Mouse (Mus musculus) CH12.LX (cell line): ENCODE measurements around the gene Cadm2. TPM values are rescaled to one million over a fixed set of nuclear protein-coding genes. Genes with fewer than 3 reads are reported as not detected.

Experiments
- DNase-seq: peaks from one replicate; pipeline ENCODE4 v3.0.0-alpha.2; 2013; ENCODE audit errors: extremely low read depth
- H3K27ac ChIP-seq: 2 replicates; pipeline ENCODE4 v1.5.1; 2012; ENCODE audit warnings: low read depth, mild to moderate bottlenecking, control low read depth, moderate library complexity; ENCODE audit not compliant: insufficient read depth
- H3K27me3 ChIP-seq: replicated peaks from 2 replicates; pipeline ENCODE3; 2012; ENCODE audit warnings: inconsistent platforms
- H3K36me3 ChIP-seq, 2 experiments: replicated peaks in 1 of 2; 2 replicates each; pipeline versions ENCODE3 to v1.6.1; 2012; ENCODE audit warnings: inconsistent platforms in 1 of 2, low read length in 1 of 2, mild to moderate bottlenecking in 1 of 2, mixed read lengths in 1 of 2, moderate library complexity in 1 of 2; ENCODE audit not compliant: control insufficient read depth in 1 of 2, insufficient read depth in 1 of 2
- H3K4me1 ChIP-seq, 2 experiments: 2 replicates each; pipeline ENCODE4 v1.6.1; 2012; ENCODE audit warnings: inconsistent platforms in 1 of 2, moderate library complexity in 1 of 2; ENCODE audit not compliant: insufficient read depth in 2 of 2, control insufficient read depth in 1 of 2
- H3K4me2 ChIP-seq: 2 replicates; pipeline ENCODE4 v1.6.1; 2012; ENCODE audit warnings: low read depth, mild to moderate bottlenecking, control low read depth; ENCODE audit not compliant: poor library complexity, insufficient read depth, severe bottlenecking
- H3K4me3 ChIP-seq, 3 experiments: fragments of 150-350 bp in 1 of 3; sonication (generic) in 1 of 3; replicated peaks in 1 of 3; 2 replicates each; pipeline versions ENCODE3 to v1.5.1; 2011 to 2012; ENCODE audit warnings: low read depth in 2 of 3, low read length in 2 of 3, mild to moderate bottlenecking in 2 of 3, moderate library complexity in 2 of 3, control low read depth in 1 of 3, improper control_type of control experiment in 1 of 3, inconsistent platforms in 1 of 3, mixed read lengths in 1 of 3; ENCODE audit not compliant: poor library complexity in 1 of 3
- H3K79me2 ChIP-seq: replicated peaks from 2 replicates; pipeline ENCODE4 v1.6.1; 2012; ENCODE audit warnings: mild to moderate bottlenecking, moderate library complexity; ENCODE audit not compliant: control insufficient read depth, poor library complexity, insufficient read depth, severe bottlenecking; ENCODE audit errors: extremely low read depth
- H3K9ac ChIP-seq: 2 replicates; pipeline ENCODE4 v1.6.1; 2012; ENCODE audit warnings: low read depth, mild to moderate bottlenecking, control low read depth, moderate library complexity; ENCODE audit not compliant: insufficient read depth
- H3K9me3 ChIP-seq: replicated peaks from 2 replicates; pipeline ENCODE3; 2012; ENCODE audit warnings: low read length, inconsistent platforms, mixed read lengths
- BHLHE40 ChIP-seq: IDR thresholded peaks from 2 replicates; pipeline ENCODE4 v1.6.1; 2011; ENCODE audit warnings: mild to moderate bottlenecking, low read depth, low read length, improper control_type of control experiment
- CHD2 ChIP-seq: IDR thresholded peaks from 2 replicates; pipeline ENCODE4 v1.6.1; 2011; ENCODE audit warnings: low read length, improper control_type of control experiment
- CTCF ChIP-seq, 2 experiments: IDR thresholded peaks in 1 of 2; conservative IDR thresholded peaks in 1 of 2; 2 replicates each; pipeline ENCODE4 v1.5.1; 2011 to 2012; ENCODE audit warnings: low read depth in 2 of 2, low read length in 2 of 2, improper control_type of control experiment in 1 of 2, inconsistent platforms in 1 of 2, mild to moderate bottlenecking in 1 of 2, moderate library complexity in 1 of 2
- E2F4 ChIP-seq: IDR thresholded peaks from 2 replicates; pipeline ENCODE4 v1.6.1; 2011; ENCODE audit warnings: low read depth, low read length, improper control_type of control experiment; ENCODE audit not compliant: insufficient replicate concordance
- ETS1 ChIP-seq: conservative IDR thresholded peaks from 2 replicates; pipeline ENCODE4 v1.6.1; 2012; ENCODE audit warnings: low read depth, mild to moderate bottlenecking, inconsistent platforms, low read length, improper control_type of control experiment, moderate library complexity
- HCFC1 ChIP-seq: IDR thresholded peaks from 2 replicates; pipeline ENCODE4 v1.6.1; 2012; ENCODE audit warnings: low read depth, mild to moderate bottlenecking, inconsistent platforms, low read length, improper control_type of control experiment
- IRF4 ChIP-seq: IDR thresholded peaks from 2 replicates; pipeline ENCODE4 v1.6.1; 2014; ENCODE audit warnings: low read depth, mild to moderate bottlenecking, inconsistent platforms, low read length, improper control_type of control experiment
- JUN ChIP-seq: IDR thresholded peaks from 2 replicates; pipeline ENCODE4 v1.6.1; 2011; ENCODE audit warnings: low read depth, mild to moderate bottlenecking, low read length, improper control_type of control experiment, moderate library complexity; ENCODE audit not compliant: insufficient read depth
- KAT2A ChIP-seq: IDR thresholded peaks from 2 replicates; pipeline ENCODE4 v1.6.1; 2012; ENCODE audit warnings: low read length, improper control_type of control experiment, inconsistent platforms; ENCODE audit not compliant: insufficient replicate concordance
- MAX ChIP-seq: IDR thresholded peaks from 2 replicates; pipeline ENCODE4 v1.6.1; 2011; ENCODE audit warnings: low read length, improper control_type of control experiment
- MAZ ChIP-seq: IDR thresholded peaks from 2 replicates; pipeline ENCODE4 v1.6.1; 2012; ENCODE audit warnings: low read depth, mild to moderate bottlenecking, inconsistent platforms, low read length, improper control_type of control experiment, moderate library complexity
- MEF2A ChIP-seq: IDR thresholded peaks from 2 replicates; pipeline ENCODE4 v1.6.1; 2014; ENCODE audit warnings: low read depth, mild to moderate bottlenecking, inconsistent platforms, low read length, improper control_type of control experiment, borderline replicate concordance
- MXI1 ChIP-seq: IDR thresholded peaks from 2 replicates; pipeline ENCODE4 v1.6.1; 2011; ENCODE audit warnings: mild to moderate bottlenecking, low read depth, low read length, improper control_type of control experiment
- NELFE ChIP-seq: IDR thresholded peaks from 2 replicates; pipeline ENCODE4 v1.6.1; 2011; ENCODE audit warnings: low read depth, low read length, improper control_type of control experiment
- NRF1 ChIP-seq: IDR thresholded peaks from 2 replicates; pipeline ENCODE4 v1.6.1; 2014; ENCODE audit warnings: low read depth, mild to moderate bottlenecking, inconsistent platforms, low read length, improper control_type of control experiment, moderate library complexity
- POLR2AphosphoS2 ChIP-seq: IDR thresholded peaks from 2 replicates; pipeline ENCODE4 v1.6.1; 2011; ENCODE audit warnings: low read depth, low read length, improper control_type of control experiment
- SMC3 ChIP-seq: IDR thresholded peaks from 2 replicates; pipeline ENCODE4 v1.6.1; 2011; ENCODE audit warnings: low read depth, low read length, improper control_type of control experiment
- TBP ChIP-seq: conservative IDR thresholded peaks from 2 replicates; pipeline ENCODE4 v1.6.1; 2011; ENCODE audit warnings: low read depth, low read length, improper control_type of control experiment
- TCF12 ChIP-seq: IDR thresholded peaks from 2 replicates; pipeline ENCODE4 v1.6.1; 2014; ENCODE audit warnings: low read depth, mild to moderate bottlenecking, inconsistent platforms, low read length, improper control_type of control experiment
- UBTF ChIP-seq: IDR thresholded peaks from 2 replicates; pipeline ENCODE4 v1.6.1; 2012; ENCODE audit warnings: low read depth, mild to moderate bottlenecking, inconsistent platforms, low read length, improper control_type of control experiment, moderate library complexity
- USF1 ChIP-seq: IDR thresholded peaks from 2 replicates; pipeline ENCODE4 v1.6.1; 2014; ENCODE audit warnings: low read depth, mild to moderate bottlenecking, inconsistent platforms, low read length, improper control_type of control experiment
- ZKSCAN1 ChIP-seq: IDR thresholded peaks from 2 replicates; pipeline ENCODE4 v1.6.1; 2012; ENCODE audit warnings: low read depth, inconsistent platforms, low read length, improper control_type of control experiment, borderline replicate concordance
- ZNF384 ChIP-seq: IDR thresholded peaks from 2 replicates; pipeline ENCODE4 v1.6.1; 2012; ENCODE audit warnings: low read depth, low read length, improper control_type of control experiment, inconsistent platforms
- dilution Hi-C: fragments of 300-500 bp; cut with MboI; formaldehyde crosslinking; loops from 2 replicates; pipeline ENCODE4 v1.14.3; 2020; ENCODE audit warnings: low sequenced_read_pairs; ENCODE audit not compliant: extremely low pct_unique_long_range_greater_than_20kb, extremely low pct_ligation_motif_present
- in situ Hi-C: fragments of 300-500 bp; cut with MboI; formaldehyde crosslinking; loops from 3 replicates; pipeline ENCODE4 v1.14.3; 2019; ENCODE audit warnings: low sequenced_read_pairs, low pct_ligation_motif_present, low pct_unique_long_range_greater_than_20kb, mixed read lengths
- polyA plus RNA-seq: library from polyadenylated mRNA; unstranded; fragments of >175 nt; gene quantifications from 2 replicates; pipeline ENCODE4 v1.2.1, GENCODE M21; 2012; ENCODE audit warnings: low read depth; ENCODE audit not compliant: insufficient read length
- total RNA-seq, 2 experiments: library from RNA; depleted of rRNA; stranded (reverse); fragments of 300-350 nt in 1 of 2; fragments of >200 nt in 1 of 2; gene quantifications; 2 replicates each; pipeline ENCODE4 v1.2.3; 2012 to 2014

Cadm2 gene
- total and polyA plus RNA-seq, 3 experiments: not detected

- no peaks in the 10 kb centered on the region for H3K79me2 ChIP-seq
- TF ChIP-seq KAT2A (no peak), IRF4 (no peak), BHLHE40 (no peak), UBTF (no peak), SMC3 (no peak), POLR2AphosphoS2 (no peak), ETS1 (no peak), ZKSCAN1 (no peak), HCFC1 (no peak), ZNF384 (no peak), MXI1 (no peak), CTCF (conservative IDR thresholded peaks at IDR 0.05 in 1 of 2, IDR thresholded peaks at IDR 0.05 in 1 of 2; ENCODE audit: low read depth in 2 of 2, low read length in 2 of 2) (no peak), NELFE (no peak), USF1 (no peak), MAX (no peak), CHD2 (no peak), TCF12 (no peak)
- no peak for DNase-seq
- H3K4me3 ChIP-seq: no peak overlapping the region
- dilution Hi-C loops: no loop called here
- no peaks in the 10 kb centered on the region for H3K4me1 ChIP-seq
- in situ Hi-C loops: no loop called here
- H3K9ac ChIP-seq: no peak overlapping the region
- peaks cover 34% of the 10 kb centered on the region for H3K9me3 ChIP-seq
- H3K27ac ChIP-seq: no peak overlapping the region
- no peak overlapping the region for H3K4me2 ChIP-seq
- no peaks in the 10 kb centered on the region for H3K27me3 ChIP-seq
- H3K36me3 ChIP-seq: no peaks in the 10 kb centered on the region
Measured at GRCm38 (mm10) chr16:66871201-66871600, 749.5 kb downstream of the Cadm2 start.

DNA sequence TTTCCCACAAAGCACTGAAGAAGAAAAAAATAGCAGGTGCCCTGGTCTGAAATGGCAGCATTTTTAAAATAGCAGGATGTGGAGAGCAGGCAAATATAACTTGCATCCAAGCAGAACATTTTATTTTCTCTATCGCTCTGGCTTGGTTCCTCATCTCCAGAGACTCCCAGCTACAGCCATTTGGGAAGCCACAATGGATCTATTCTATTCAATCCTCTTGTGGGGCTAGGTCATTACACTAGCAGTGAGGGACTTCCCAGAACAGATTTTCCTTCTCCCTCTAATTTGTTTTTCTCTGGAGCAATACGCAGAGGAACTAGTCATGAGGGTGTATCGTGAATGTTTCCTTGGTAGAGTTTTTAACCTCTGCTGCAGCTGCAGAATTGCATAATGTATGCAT, 769.7 kb downstream of the Cadm2 start:
- dilution Hi-C loops (no loop called here), in situ Hi-C loops (no loop called here)
- no peak overlapping the region for H3K4me3 ChIP-seq
- H3K27ac ChIP-seq: no peak overlapping the region
- no peaks in the 10 kb centered on the region for H3K36me3 ChIP-seq
- TF ChIP-seq E2F4: no peak
- TF ChIP-seq SMC3: no peak
- no peak for TF ChIP-seq TCF12
- TF ChIP-seq USF1: no peak
- no peak for TF ChIP-seq NRF1
- no peak for TF ChIP-seq MAZ
- no peak for TF ChIP-seq JUN
- TF ChIP-seq ZKSCAN1: no peak
- TF ChIP-seq TBP: no peak
- no peak for TF ChIP-seq MEF2A
- H3K4me2 ChIP-seq: no peak overlapping the region
- H3K27me3 ChIP-seq: no peaks in the 10 kb centered on the region
- H3K4me1 ChIP-seq: no peaks in the 10 kb centered on the region
- no peak overlapping the region for H3K9ac ChIP-seq
- no peak for DNase-seq
- no peaks in the 10 kb centered on the region for H3K79me2 ChIP-seq
- H3K9me3 ChIP-seq: peaks cover 48% of the 10 kb centered on the region
